Mouse (Mus musculus): Measurements from ENCODE around the gene Pecam1. TPM values are rescaled to one million over a fixed set of nuclear protein-coding genes. Genes with fewer than 3 reads are reported as not detected.
"Not testable (repeated sequence)": the region's sequence is repeated elsewhere in the genome, so short reads cannot be mapped to it uniquely, and the experiment has no call there.

Pecam1 gene
- total RNA-seq, 2 experiments from 2014 or later: 37.1 to 43.8 TPM

DNA sequence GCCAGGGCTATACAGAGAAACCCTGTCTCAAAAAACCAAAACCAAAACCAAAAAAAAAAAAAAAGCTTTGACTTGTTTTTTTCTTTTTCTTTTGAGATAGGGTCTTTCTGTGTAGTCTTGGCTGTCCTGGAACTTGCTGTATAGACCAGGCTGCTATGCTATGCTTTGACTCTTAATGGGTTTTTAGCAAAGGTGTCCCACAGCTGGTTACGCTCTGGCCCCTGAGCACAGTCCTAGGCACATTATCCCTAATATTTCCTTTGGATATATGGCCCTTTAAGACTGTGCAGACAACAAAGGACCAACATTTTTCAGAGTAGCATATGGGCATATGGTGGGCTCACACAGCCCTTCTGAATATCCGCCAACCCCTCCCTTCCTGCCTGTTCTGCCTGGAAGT lies 11.3 kb downstream of the Pecam1 start:
- peak overlapping the region; percentile 46 for H3K27ac ChIP-seq
- no peak for TF ChIP-seq CTCF (IDR thresholded peaks at IDR 0.05)
- no peak overlapping the region for H3K4me3 ChIP-seq
- intact Hi-C loops (cut with DNase I): loop anchor here (5.0 kb wide), 1 partner anchor 42 kb away; no protein-coding TSS in a partner anchor
- no peak for DNase-seq

GRCm38 (mm10) chr11:106737178-106737621 lies 13.2 kb downstream of the Pecam1 start:
- Histone ChIP-seq H3K4me3 (no peak overlapping the region), H3K27ac (peak overlapping the region; percentile 82)
- DNase-seq: peak; percentile 56
- no peak for TF ChIP-seq CTCF (IDR thresholded peaks at IDR 0.05)
- intact Hi-C loops (cut with DNase I): loop anchor here (2.0 to 5.0 kb wide), 2 partner anchors 26 to 40 kb away; no protein-coding TSS in a partner anchor

DNA sequence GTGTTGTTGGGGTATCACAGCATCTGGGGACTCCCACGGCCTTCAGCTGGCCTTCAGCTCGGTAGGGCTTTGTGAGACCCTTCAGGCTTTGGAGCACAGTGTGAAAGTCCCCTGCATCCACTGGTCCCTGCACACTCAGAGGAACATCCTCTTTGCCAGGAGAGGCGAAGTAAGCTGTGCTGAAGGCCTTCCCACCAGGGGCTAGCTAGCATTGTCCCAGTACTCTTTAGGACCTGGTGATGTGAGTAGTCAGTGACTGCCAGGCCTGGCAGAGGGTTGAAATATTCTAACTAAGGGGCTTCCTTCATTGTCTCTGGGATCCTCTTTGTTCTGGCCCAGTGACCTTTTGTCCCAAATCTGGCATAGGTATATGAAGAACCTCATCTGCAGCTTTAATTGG lies 13.8 kb downstream of the Pecam1 start:
- intact Hi-C loops (cut with DNase I): loop anchor here (2.0 to 5.0 kb wide), 2 partner anchors 26 to 39 kb away; no protein-coding TSS in a partner anchor

GRCm38 (mm10) chr11:106730714-106731113 lies 19.7 kb downstream of the Pecam1 start:
- H3K27ac ChIP-seq: peak overlapping the region; percentile 68
- no peak for TF ChIP-seq CTCF (IDR thresholded peaks at IDR 0.05)
- no peak overlapping the region for H3K4me3 ChIP-seq
- intact Hi-C loops (cut with DNase I): no loop called here
- DNase-seq: no peak

More for the DNA sequence above, 13.8 kb downstream of the Pecam1 start:
- TF ChIP-seq CTCF (IDR thresholded peaks at IDR 0.05): no peak
- DNase-seq: no peak
- no peak overlapping the region for H3K4me3 ChIP-seq
- H3K27ac ChIP-seq: peak overlapping the region; percentile 82

DNA sequence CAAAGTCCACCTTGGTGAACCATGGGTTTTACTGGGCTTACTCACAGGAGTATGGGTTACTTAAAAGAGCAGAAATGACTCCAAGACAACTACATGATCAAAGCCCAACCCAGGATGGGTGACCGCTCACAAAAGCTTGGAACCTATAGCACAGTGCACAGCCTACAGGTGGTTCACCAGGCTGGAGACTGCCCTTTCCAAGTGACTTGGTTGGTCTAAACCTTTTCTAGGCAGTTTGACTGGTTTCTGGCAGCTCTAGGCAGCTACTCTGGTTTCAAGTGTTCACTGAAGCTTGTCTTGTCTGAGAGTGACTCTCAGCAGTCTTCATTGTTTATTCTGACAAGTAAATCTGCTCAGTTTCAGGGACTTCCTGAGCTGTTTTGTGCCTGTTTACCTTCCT lies 20.8 kb downstream of the Pecam1 start:
- H3K4me3 ChIP-seq: no peak overlapping the region
- peak overlapping the region; percentile 68 for H3K27ac ChIP-seq
- intact Hi-C loops (cut with DNase I): no loop called here
- no peak for DNase-seq
- no peak for TF ChIP-seq CTCF (IDR thresholded peaks at IDR 0.05)

DNA sequence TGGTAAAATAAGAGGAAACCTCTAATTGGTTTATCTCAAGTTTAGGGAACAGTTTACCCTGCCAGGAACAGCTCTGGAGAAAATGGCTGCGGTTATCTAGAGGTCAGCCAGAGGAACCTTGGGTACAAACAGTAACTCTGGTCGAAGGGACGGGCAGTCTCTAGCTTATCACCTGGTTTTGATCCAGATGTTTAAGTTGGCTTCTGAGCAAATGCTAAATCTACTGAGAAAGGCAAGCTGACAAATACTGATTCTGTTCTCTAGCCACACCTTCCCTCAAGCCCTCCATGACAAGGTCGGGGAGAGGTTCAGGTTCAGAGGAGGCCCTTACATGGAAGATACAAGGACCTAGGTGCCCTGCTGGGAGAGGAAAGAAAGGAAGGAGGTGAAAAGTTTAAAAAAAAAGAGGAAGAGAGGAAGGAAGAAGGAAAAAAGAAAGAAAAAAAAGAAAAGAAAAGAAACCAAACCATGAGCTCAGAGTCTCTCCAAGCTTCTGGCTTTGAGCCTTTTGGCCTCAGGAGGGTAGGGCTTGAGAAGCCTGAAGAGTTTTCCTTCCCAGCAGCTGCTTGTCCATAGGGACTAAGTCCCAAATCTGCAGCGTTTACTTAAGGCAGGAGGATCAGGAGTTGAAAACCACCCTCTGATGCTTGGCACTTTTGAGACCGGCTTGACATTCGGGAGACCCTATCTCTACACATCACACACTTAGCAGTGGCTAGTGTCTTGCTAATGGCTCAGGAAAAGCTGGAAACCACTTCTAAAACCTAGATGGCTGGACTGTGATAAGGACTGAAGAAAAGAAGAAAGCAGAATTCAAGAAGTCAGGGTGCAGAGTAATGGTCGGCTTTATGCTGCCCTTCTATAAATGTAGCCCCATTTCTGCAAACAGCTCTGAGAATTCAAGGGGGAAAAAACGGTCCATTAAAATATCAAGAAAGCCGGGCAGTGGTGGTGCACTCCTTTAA lies 21.7 kb downstream of the Pecam1 start:
- DNase-seq: no peak
- intact Hi-C loops (cut with DNase I): no loop called here
- Histone ChIP-seq H3K27ac (peak overlapping the region; percentile 28; the same call in 1 of the 2 replicates), H3K4me3 (no peak overlapping the region)
- no peak for TF ChIP-seq CTCF (IDR thresholded peaks at IDR 0.05)

GRCm38 (mm10) chr11:106727967-106728366 lies 22.5 kb downstream of the Pecam1 start:
- no peak for TF ChIP-seq CTCF (IDR thresholded peaks at IDR 0.05)
- Histone ChIP-seq H3K4me3 (no peak overlapping the region), H3K27ac (no peak overlapping the region)
- DNase-seq: no peak
- intact Hi-C loops (cut with DNase I): no loop called here

GRCm38 (mm10) chr11:106724916-106725235 lies 25.6 kb downstream of the Pecam1 start:
- H3K27ac ChIP-seq; DNase-seq; H3K4me3 ChIP-seq; intact Hi-C loops (cut with DNase I): not testable (repeated sequence)

GRCm38 (mm10) chr11:106724176-106724915 lies 26.1 kb downstream of the Pecam1 start:
- no peak for DNase-seq
- TF ChIP-seq CTCF (IDR thresholded peaks at IDR 0.05): no peak
- no peak overlapping the region for H3K4me3 ChIP-seq
- intact Hi-C loops (cut with DNase I): no loop called here
- no peak overlapping the region for H3K27ac ChIP-seq

DNA sequence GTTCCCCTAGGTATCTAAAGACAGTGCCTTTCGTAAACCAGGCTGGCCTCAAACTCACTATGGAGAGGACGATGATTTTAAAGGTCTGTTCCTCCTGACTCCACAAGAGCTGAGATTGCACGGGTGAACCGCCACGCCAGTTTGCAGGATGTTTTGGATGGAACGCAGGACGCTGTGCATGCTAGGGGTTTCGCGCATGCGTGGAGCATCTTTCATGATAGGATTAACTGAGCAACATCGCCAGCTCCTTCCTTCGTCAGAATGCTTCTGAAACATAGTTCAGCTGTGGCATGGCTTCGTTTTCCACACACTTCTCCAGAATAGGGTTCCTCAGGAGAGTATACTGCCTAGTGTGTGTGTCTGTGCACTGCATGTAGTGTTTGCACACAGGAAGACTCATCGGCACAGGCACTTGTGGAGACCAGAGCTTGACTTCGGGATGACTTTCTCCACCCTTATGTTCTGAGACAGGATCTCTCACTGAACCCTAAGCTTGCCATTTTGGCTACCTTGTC lies 26.8 kb downstream of the Pecam1 start:
- intact Hi-C loops (cut with DNase I): no loop called here
- DNase-seq: no peak
- H3K27ac ChIP-seq: no peak overlapping the region
- no peak for TF ChIP-seq CTCF (IDR thresholded peaks at IDR 0.05)
- H3K4me3 ChIP-seq: no peak overlapping the region

- intact Hi-C loops (cut with DNase I): no loop called here
- H3K4me3 ChIP-seq: no peak overlapping the region
- TF ChIP-seq CTCF (IDR thresholded peaks at IDR 0.05): no peak
- H3K27ac ChIP-seq: peak overlapping the region; percentile 56
- peak; percentile 46 for DNase-seq
Observed at GRCm38 (mm10) chr11:106722831-106723361, 27.5 kb downstream of the Pecam1 start.

- Histone ChIP-seq H3K27ac (no peak overlapping the region), H3K4me3 (no peak overlapping the region)
- no peak for TF ChIP-seq CTCF (IDR thresholded peaks at IDR 0.05)
- no peak for DNase-seq
- intact Hi-C loops (cut with DNase I): no loop called here
Observed at GRCm38 (mm10) chr11:106720379-106720778, 30.0 kb downstream of the Pecam1 start.
